Mouse (Mus musculus) stomach, embryonic 16.5 days (tissue): ENCODE measurements at regions not wholly inside any gene's neighbourhood (a gene's known extent, or its start where the extent isn't known, plus 50 kb on each side); places are given as distances from the start of the nearest gene placed in this dataset.

Source experiments
- ATAC-seq: fragments of 200-750 bp; cut with Nextera tagmentation; 2 replicates; pipeline ENCODE4 v1.8.0; 2017; ENCODE audit warnings: moderate number of reproducible peaks, moderate TSS enrichment; ENCODE audit not compliant: insufficient read depth, low FRiP score
- H3K27ac ChIP-seq: fragments of 300-500 bp; sonication (generic); 2 replicates; pipeline ENCODE4 v1.5.1; 2014; ENCODE audit warnings: low read length
- H3K27me3 ChIP-seq: fragments of 300-500 bp; sonication (generic); 2 replicates; pipeline ENCODE4 v1.6.1; 2014; ENCODE audit warnings: low read length, control low read depth, mixed read lengths; ENCODE audit not compliant: control insufficient read depth, insufficient read depth
- H3K36me3 ChIP-seq: fragments of 300-500 bp; sonication (generic); 2 replicates; pipeline ENCODE4 v1.6.1; 2014; ENCODE audit warnings: low read length; ENCODE audit not compliant: control insufficient read depth, insufficient read depth
- H3K4me1 ChIP-seq: fragments of 300-500 bp; sonication (generic); 2 replicates; pipeline ENCODE4 v1.6.1; 2014; ENCODE audit warnings: low read length, control low read depth, mixed read lengths; ENCODE audit not compliant: control insufficient read depth, insufficient read depth
- H3K4me2 ChIP-seq: fragments of 300-500 bp; sonication (generic); 2 replicates; pipeline ENCODE4 v1.6.1; 2014; ENCODE audit warnings: low read depth, low read length, mixed read lengths
- H3K4me3 ChIP-seq: fragments of 300-500 bp; sonication (generic); replicated peaks from 2 replicates; pipeline ENCODE4 v1.5.1; 2014; ENCODE audit warnings: mild to moderate bottlenecking, low read length
- H3K9ac ChIP-seq: fragments of 300-500 bp; sonication (generic); 2 replicates; pipeline ENCODE4 v1.6.1; 2014; ENCODE audit warnings: low read length
- H3K9me3 ChIP-seq: fragments of 300-500 bp; sonication (generic); replicated peaks from 2 replicates; pipeline ENCODE4 v1.6.1; 2016; ENCODE audit warnings: low read length, control low read depth; ENCODE audit not compliant: control insufficient read depth
- WGBS: fragments of 180-500 bp; shearing (Covaris S2); extraction: QIAGEN DNeasy Blood & Tissue Kit; methylation state at CpG from one replicate; pipeline ENCODE4 v1.1.7; 2014; 5-methylcytosine and 5-hydroxymethylcytosine counted together

DNA sequence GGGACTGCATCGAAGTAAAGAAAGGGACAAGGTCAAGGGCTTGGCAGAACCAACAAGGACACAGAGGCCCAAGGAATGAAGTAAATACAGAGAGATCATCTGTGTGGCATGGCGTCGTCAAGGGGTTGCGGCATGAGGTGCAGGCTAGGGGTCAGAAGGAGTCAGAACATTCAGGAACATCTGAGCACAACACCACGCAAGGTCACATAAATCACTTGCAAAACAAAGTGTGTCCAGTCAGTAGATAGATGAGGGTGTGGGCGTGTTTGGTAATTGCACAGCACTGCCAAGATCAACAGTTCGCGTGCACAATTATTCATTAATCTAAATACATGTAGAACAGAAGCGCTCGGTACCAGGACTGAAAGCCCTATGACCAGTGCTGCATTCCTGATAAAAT lies 52.0 kb upstream of the Zfp648 start:
- H3K9ac ChIP-seq: no peak overlapping the region
- H3K27ac ChIP-seq: peak overlapping the region; percentile 84
- no peak overlapping the region for H3K4me2 ChIP-seq
- 45% methylated on average over 10 of the region's 10 CpGs for WGBS
- H3K4me3 ChIP-seq: no peak overlapping the region
- no peaks in the 10 kb centered on the region for H3K36me3 ChIP-seq
- H3K4me1 ChIP-seq: peaks cover 25% of the 10 kb centered on the region
- H3K9me3 ChIP-seq: no peaks in the 10 kb centered on the region
- ATAC-seq: peak; percentile 38
- no peaks in the 10 kb centered on the region for H3K27me3 ChIP-seq

DNA sequence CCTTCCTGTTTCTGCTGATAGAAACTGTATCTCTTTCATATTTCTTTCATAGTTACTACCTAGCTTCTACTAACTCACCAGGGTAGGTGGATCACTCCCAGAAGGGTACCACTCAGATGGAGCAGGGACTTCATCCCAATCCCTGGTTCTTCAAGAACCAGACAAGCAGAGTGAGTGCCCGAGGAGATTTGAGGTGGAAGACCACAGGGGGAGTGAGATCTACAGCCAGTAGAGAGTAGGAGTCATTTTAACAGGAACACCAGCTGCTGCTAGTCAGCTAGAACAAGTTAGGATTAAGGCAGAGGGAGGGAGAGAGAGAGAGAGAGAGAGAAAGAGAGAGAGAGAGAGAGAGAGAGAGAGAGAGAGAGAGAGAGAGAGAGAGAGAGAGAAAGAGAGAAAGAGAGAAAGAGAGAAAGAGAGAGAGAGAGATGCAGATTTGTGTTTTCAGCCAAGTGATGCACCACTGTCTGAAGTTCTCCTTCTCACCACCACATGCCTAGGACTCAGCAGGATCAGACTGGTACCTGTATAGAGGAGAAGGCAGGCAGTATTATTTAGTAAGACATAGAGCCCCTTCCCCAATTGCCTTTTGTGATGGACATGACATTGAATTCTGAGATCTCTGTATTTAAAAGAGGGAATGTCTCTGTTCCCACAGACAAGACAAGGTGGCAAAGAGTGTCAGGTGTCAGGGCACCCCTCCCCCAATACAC lies 51.4 kb upstream of the Zfp648 start:
- WGBS: 28% methylated on average over 1 of the region's 1 CpGs
- H3K4me1 ChIP-seq: peaks cover 25% of the 10 kb centered on the region
- no peak overlapping the region for H3K4me3 ChIP-seq
- no peaks in the 10 kb centered on the region for H3K9me3 ChIP-seq
- no peaks in the 10 kb centered on the region for H3K36me3 ChIP-seq
- peak overlapping the region; percentile 43; the same call in 1 of the 2 replicates for H3K9ac ChIP-seq
- H3K4me2 ChIP-seq: peak overlapping the region; percentile 43
- H3K27me3 ChIP-seq: no peaks in the 10 kb centered on the region
- peak overlapping the region; percentile 84 for H3K27ac ChIP-seq
- ATAC-seq: no peak

DNA sequence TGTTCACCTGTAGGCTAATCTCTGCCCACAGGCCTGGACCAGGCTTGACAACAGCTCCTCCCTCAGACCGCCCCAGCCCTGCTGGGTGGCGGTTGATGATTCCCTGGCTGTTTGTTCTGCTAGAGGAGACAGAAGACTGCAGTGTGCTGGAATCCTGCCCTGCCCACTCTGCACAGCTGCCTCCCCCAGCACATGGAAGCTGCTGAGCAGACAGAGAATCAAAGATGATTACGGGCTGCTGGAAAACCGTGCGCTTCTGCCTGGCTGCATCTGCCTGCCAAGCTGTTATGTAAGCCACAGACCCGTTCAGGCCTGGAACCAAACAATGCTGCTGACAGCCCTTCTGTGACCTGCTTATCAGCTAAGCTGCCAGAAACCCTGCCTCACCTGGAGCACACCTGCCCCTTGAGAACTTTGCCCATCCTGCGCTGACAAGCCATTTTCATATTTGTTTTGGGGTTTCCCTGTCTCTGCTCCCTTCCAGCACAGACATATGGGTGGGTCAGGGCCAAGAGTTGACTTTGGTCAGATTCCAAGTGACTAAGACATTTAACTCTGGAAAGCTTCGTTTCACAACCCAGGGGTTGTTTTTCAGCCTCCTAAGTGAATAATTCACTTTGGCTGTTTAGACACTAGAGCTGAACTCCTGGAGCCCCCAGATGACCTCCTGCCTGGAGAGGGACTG lies 50.7 kb upstream of the Zfp648 start:
- Histone ChIP-seq H3K27me3 (no peaks in the 10 kb centered on the region), H3K4me2 (peak overlapping the region; percentile 43), H3K9me3 (no peaks in the 10 kb centered on the region), H3K27ac (peak overlapping the region; percentile 84), H3K36me3 (no peaks in the 10 kb centered on the region), H3K4me1 (peaks cover 25% of the 10 kb centered on the region), H3K4me3 (no peak overlapping the region), H3K9ac (peak overlapping the region; percentile 43; the same call in 1 of the 2 replicates)
- 15% methylated on average over 8 of the region's 8 CpGs for WGBS
- ATAC-seq: peak; percentile 86
